Mouse (Mus musculus) kidney, adult 9 months (tissue): ENCODE measurements around the gene Brca1.
A peak's percentile ranks its signal among the peaks of the same experiment; 100 is the strongest.
"Not testable (repeated sequence)": the region's sequence is repeated elsewhere in the genome, so short reads cannot be mapped to it uniquely, and the experiment has no call there.

ENCODE experiments used
- DNase-seq: peaks from one replicate; pipeline ENCODE4 v3.0.0; 2022

Brca1 gene

GRCm38 (mm10) chr11:101468731-101469130 is 83.0 kb downstream of the Brca1 start:
- no peak for DNase-seq

- no peak for DNase-seq
These were observed 83.5 kb downstream of the Brca1 start for GRCm38 (mm10) chr11:101468263-101468688.

- peak; percentile 86 for DNase-seq
These were observed 84.1 kb downstream of the Brca1 start for GRCm38 (mm10) chr11:101467477-101468262.

- DNase-seq: not testable (repeated sequence)
These were observed 85.2 kb downstream of the Brca1 start for GRCm38 (mm10) chr11:101466552-101466950.

GRCm38 (mm10) chr11:101465869-101466551 is 85.7 kb downstream of the Brca1 start, which contains the start of gene Vat1:
Gene Vat1, minus strand, starts transcription at chr11:101466230.
- DNase-seq: peak; percentile 63

- peak; percentile 65 for DNase-seq
These were observed 86.5 kb downstream of the Brca1 start for GRCm38 (mm10) chr11:101465101-101465868.

- peak; percentile 61 for DNase-seq
These were observed 87.3 kb downstream of the Brca1 start, which contains the start of gene Rnd2 for GRCm38 (mm10) chr11:101464211-101465100. Gene Rnd2, plus strand, starts transcription at chr11:101464999.

- no peak for DNase-seq
These were observed 88.9 kb downstream of the Brca1 start for GRCm38 (mm10) chr11:101462583-101463440.

GRCm38 (mm10) chr11:101462141-101462540 is 89.6 kb downstream of the Brca1 start:
- DNase-seq: no peak

- no peak for DNase-seq
These were observed 91.4 kb downstream of the Brca1 start for GRCm38 (mm10) chr11:101460321-101460720.

- no peak for DNase-seq
These were observed 92.0 kb downstream of the Brca1 start for GRCm38 (mm10) chr11:101459716-101460115.

- DNase-seq: no peak
These were observed 93.5 kb downstream of the Brca1 start for GRCm38 (mm10) chr11:101458217-101458616.

GRCm38 (mm10) chr11:101457631-101458030 is 94.1 kb downstream of the Brca1 start:
- DNase-seq: no peak

GRCm38 (mm10) chr11:101455627-101456026 is 96.1 kb downstream of the Brca1 start:
- no peak for DNase-seq

- no peak for DNase-seq
These were observed 97.1 kb downstream of the Brca1 start for GRCm38 (mm10) chr11:101454702-101455101.

GRCm38 (mm10) chr11:101452093-101452774 is 99.5 kb downstream of the Brca1 start:
- DNase-seq: no peak

- DNase-seq: no peak
These were observed 100.2 kb downstream of the Brca1 start for GRCm38 (mm10) chr11:101451536-101451935.

GRCm38 (mm10) chr11:101450394-101450793 is 101.4 kb downstream of the Brca1 start:
- DNase-seq: no peak

- not testable (repeated sequence) for DNase-seq
These were observed 102.2 kb downstream of the Brca1 start for GRCm38 (mm10) chr11:101449596-101449995.

GRCm38 (mm10) chr11:101448899-101449298 is 102.9 kb downstream of the Brca1 start:
- DNase-seq: no peak
